Mouse (Mus musculus): ENCODE measurements at regions not wholly inside any gene's neighbourhood (a gene's known extent, or its start where the extent isn't known, plus 50 kb on each side); places are given as distances from the start of the nearest gene placed in this dataset.
"Not testable (repeated sequence)": the region's sequence is repeated elsewhere in the genome, so short reads cannot be mapped to it uniquely, and the experiment has no call there.

DNA sequence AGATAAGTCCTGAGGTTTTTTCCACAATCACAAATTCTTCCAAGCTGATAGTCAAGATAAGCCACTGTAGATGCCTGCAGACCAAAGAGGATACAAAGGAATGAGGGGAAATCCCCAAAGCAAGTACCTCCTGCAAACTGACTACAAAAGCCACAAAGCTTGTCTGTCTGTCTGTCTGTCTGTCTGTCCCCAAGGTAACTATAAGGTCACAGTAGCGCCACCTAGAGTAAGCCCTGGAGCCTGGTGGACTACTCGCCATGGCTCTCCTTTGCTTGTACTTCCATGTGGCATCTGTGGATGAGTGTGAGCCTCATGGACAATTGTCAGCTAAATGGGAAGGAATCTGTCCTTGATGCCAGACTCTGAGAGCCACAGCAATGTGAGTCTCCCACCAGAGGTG is 249.8 kb downstream of the Diras2 start:
- no peak for ATAC-seq (ENCODE audit: low FRiP score)
- no peak overlapping the region for H3K27ac ChIP-seq
- no peak overlapping the region for H3K4me3 ChIP-seq
- WGBS = 79% methylated on average over 2 of the region's 2 CpGs
- no peaks in the 10 kb centered on the region for H3K36me3 ChIP-seq
- H3K9me3 ChIP-seq (replicated peaks) = no peaks in the 10 kb centered on the region
- no peaks in the 10 kb centered on the region for H3K27me3 ChIP-seq
- H3K9ac ChIP-seq = no peak overlapping the region
- no peak overlapping the region for H3K4me2 ChIP-seq (replicated peaks)
- 0 out of 2 replicates have a peak, but pooled peaks cover under 1% of the 10 kb centered on the region for H3K4me1 ChIP-seq

DNA sequence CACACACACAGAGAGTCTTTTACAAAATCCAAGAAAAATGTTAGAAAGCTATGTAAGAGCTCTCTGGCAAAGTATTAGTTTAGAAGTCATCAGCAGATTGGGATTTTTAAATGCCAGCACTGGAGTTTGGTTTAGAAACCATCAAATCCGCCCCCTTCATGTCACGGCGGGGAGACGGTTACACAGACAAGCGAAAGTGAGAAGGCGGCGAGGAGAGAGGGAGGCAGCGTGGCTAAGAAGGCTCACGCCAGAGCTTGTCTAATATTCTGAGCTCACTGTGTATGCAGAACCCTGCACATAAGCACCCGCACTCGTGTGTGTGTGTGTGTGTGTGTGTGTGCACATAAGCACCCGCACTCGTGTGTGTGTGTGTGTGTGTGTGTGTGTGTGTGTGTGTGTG is 248.6 kb downstream of the Diras2 start:
- Histone ChIP-seq H3K9ac (no peak overlapping the region), H3K27me3 (no peaks in the 10 kb centered on the region), H3K4me1 (no peaks in the 10 kb centered on the region), H3K36me3 (no peaks in the 10 kb centered on the region), H3K4me3 (no peak overlapping the region), H3K9me3 (replicated peaks) (no peaks in the 10 kb centered on the region), H3K27ac (no peak overlapping the region), H3K4me2 (replicated peaks) (no peak overlapping the region)
- ATAC-seq (ENCODE audit: low FRiP score) = no peak
- 77% methylated on average over 13 of the region's 13 CpGs for WGBS

DNA sequence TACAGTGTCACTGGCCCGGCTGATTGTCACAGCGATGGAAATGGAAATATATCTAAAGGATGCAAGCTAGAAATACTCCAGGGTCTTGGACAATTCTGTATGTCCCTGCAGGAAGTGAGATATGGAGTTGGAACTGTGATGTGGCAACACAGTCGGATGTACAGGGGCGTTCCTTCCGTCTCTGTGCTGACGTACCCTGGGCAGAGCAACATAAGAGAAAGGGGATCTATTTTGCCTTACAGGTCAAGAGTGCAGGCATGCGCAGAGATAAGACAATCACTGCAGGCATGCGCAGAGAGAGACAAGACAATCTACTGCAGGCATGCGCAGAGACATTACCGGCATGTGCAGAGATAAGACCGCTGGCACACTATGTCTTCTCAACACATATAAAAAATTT is 247.6 kb downstream of the Diras2 start:
- H3K4me2 ChIP-seq (replicated peaks) = no peak overlapping the region
- no peak overlapping the region for H3K9ac ChIP-seq
- no peaks in the 10 kb centered on the region for H3K4me1 ChIP-seq
- no peaks in the 10 kb centered on the region for H3K9me3 ChIP-seq (replicated peaks)
- no peaks in the 10 kb centered on the region for H3K27me3 ChIP-seq
- H3K27ac ChIP-seq = no peak overlapping the region
- 86% methylated on average over 11 of the region's 11 CpGs for WGBS
- no peak overlapping the region for H3K4me3 ChIP-seq
- no peaks in the 10 kb centered on the region for H3K36me3 ChIP-seq
- no peak for ATAC-seq (ENCODE audit: low FRiP score)

DNA sequence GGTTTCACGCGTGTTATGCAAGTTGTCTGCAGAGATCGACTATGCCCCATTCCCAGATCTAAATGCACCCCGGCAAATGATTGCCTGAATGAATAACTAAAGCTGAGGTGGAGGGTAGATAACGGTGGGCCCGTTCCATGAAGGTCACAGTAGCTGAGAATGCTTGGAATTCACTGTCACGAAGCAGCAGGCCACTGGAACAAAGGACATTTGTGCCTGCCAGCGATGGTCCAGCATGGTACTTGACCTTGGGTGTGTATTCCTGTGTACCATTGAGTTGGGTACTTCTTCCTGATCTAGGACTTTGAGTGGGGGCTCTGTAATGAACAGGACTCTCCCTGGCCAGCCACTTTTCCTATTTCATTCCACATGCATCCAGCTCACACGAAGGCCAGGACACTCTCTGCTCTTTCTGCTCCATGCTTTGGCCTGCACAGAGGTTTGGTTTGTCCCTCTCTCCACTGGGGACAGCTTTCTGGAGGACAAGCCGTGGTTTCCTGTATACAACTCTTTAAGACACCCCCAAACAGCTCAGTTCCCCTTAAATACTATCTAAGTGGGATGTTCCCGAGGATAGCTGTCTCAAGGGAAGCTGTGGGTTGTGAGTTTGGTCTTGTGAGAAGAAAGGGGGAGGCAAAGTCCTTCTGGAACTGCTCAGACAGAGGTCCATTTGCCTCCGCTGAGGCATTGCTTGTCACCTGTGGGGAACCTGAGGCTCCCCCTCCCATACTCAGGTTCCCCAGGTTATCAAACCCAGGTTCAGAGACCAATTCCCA is 246.9 kb downstream of the Diras2 start:
- 75% methylated on average over 12 of the region's 12 CpGs for WGBS
- H3K4me2 ChIP-seq (replicated peaks) = no peak overlapping the region
- ATAC-seq (ENCODE audit: low FRiP score) = no peak

DNA sequence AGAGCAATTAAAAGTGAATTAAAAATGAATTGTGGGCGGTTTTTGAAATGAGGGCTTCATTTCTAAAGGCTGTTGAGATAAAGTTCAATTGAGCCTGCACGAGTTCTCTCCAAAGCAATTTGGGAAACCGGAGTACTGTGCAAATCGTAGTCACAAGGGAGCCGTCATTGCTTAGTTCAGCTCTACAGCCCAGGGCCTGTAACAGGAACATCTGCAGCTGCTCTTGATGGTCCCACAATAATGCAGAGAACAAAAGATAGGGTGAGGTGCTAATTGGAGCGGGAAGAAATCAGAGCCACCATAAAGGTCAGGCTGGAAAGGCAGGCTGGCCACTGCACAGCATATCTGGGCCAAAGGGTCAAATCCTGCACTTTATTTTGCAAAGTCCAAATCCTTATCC is 242.7 kb downstream of the Diras2 start:
- no peak for ATAC-seq (ENCODE audit: low FRiP score)
- Histone ChIP-seq H3K4me3 (no peak overlapping the region), H3K36me3 (no peaks in the 10 kb centered on the region), H3K4me2 (replicated peaks) (no peak overlapping the region), H3K27ac (no peak overlapping the region), H3K9me3 (replicated peaks) (no peaks in the 10 kb centered on the region), H3K27me3 (no peaks in the 10 kb centered on the region), H3K9ac (no peak overlapping the region), H3K4me1 (no peaks in the 10 kb centered on the region)
- 47% methylated on average over 6 of the region's 6 CpGs for WGBS

More for the DNA sequence above, 246.9 kb downstream of the Diras2 start:
- H3K4me1 ChIP-seq = no peaks in the 10 kb centered on the region
- H3K36me3 ChIP-seq = no peaks in the 10 kb centered on the region
- no peak overlapping the region for H3K9ac ChIP-seq
- no peaks in the 10 kb centered on the region for H3K27me3 ChIP-seq
- no peak overlapping the region for H3K4me3 ChIP-seq
- H3K27ac ChIP-seq = no peak overlapping the region
- no peaks in the 10 kb centered on the region for H3K9me3 ChIP-seq (replicated peaks)

DNA sequence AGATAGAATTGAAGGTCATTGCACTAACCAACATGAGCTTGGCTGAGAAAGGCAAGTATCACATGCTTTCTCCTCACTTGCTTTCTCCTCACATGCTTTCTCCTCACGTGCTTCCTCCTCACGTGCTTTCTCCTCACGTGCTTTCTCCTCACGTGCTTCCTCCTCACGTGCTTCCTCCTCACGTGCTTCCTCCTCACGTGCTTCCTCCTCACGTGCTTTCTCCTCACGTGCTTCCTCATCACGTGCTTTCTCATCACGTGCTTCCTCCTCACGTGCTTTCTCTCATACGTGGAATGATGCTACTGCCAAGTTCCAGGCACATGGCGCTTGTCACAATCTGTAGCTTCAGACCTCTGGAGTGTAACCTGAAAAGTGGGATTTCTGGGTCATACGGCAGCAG is 235.2 kb downstream of the Diras2 start:
- H3K27me3 ChIP-seq = no peaks in the 10 kb centered on the region
- no peak for ATAC-seq (ENCODE audit: low FRiP score)
- WGBS = 95% methylated on average over 15 of the region's 15 CpGs

DNA sequence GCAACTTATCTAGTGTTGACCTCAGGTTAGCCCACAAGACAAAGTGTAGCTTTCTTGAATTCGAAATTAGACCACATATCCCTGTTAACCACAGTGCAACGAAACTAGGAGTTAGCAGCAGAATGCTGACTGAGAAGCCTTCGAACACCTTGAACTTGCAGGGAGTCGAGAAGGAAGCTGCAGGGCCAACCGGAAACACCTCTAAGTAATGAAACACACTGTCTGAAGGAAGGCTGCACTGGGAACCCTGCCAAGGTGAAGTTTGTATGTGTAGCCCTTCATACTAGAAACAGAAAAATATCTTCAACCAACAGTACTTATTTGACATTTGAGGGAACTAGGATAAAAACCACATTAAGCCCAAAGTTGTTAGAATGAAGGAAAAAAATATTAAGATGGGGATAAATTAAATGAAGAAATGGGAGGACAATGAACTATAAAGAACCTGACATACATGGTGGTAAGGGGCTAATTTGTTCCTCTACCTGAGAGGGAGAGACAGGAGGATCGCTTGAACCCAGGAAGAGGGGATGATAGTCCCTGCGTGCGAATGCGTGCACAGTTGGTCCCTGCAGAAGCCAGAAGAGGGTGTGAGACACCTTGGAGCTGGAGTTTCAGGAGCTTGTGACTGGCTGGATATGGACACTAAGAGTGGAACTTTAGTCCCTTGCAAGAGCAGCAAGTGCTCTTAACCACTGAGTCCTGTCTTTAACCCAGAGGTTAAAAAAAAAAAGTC is 234.4 kb downstream of the Diras2 start:
- Histone ChIP-seq H3K36me3 (no peaks in the 10 kb centered on the region), H3K4me1 (peaks cover 2% of the 10 kb centered on the region; the same call in 1 of the 2 replicates), H3K4me2 (replicated peaks) (no peak overlapping the region), H3K9me3 (replicated peaks) (no peaks in the 10 kb centered on the region), H3K27me3 (no peaks in the 10 kb centered on the region), H3K9ac (no peak overlapping the region), H3K4me3 (no peak overlapping the region), H3K27ac (no peak overlapping the region)
- 85% methylated on average over 9 of the region's 9 CpGs for WGBS
- no peak for ATAC-seq (ENCODE audit: low FRiP score)

More for the DNA sequence above, 235.2 kb downstream of the Diras2 start:
- Histone ChIP-seq H3K4me1 (peaks cover 2% of the 10 kb centered on the region; the same call in 1 of the 2 replicates), H3K27ac (no peak overlapping the region), H3K4me3 (no peak overlapping the region), H3K4me2 (replicated peaks) (no peak overlapping the region), H3K36me3 (no peaks in the 10 kb centered on the region), H3K9me3 (replicated peaks) (no peaks in the 10 kb centered on the region), H3K9ac (no peak overlapping the region)

DNA sequence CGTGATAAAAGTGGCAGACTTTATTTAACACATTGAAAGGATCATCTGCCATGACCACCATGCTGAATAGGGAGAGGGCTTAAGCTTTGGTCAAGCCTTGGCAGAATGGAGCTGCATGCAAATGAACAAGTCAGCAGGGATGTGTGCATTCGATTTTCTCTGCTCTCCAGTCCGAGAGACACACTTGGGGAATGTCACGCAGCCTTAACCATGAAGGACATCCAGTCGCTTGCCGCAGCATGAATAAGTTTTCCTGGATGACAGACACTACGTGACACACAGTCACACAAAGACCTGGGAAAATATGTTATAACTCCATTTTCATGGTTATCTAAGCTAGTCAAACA is 233.8 kb downstream of the Diras2 start:
- no peak overlapping the region for H3K27ac ChIP-seq
- 48% methylated on average over 7 of the region's 7 CpGs for whole genome bisulfite sequencing
- no peak overlapping the region for H3K4me3 ChIP-seq
- H3K9me3 ChIP-seq (replicated peaks) = no peaks in the 10 kb centered on the region
- no peak overlapping the region for H3K9ac ChIP-seq
- no peaks in the 10 kb centered on the region for H3K27me3 ChIP-seq
- no peak for ATAC-seq (ENCODE audit: low FRiP score)
- H3K36me3 ChIP-seq = no peaks in the 10 kb centered on the region
- peaks cover 2% of the 10 kb centered on the region; the same call in 1 of the 2 replicates for H3K4me1 ChIP-seq
- no peak overlapping the region for H3K4me2 ChIP-seq (replicated peaks)

DNA sequence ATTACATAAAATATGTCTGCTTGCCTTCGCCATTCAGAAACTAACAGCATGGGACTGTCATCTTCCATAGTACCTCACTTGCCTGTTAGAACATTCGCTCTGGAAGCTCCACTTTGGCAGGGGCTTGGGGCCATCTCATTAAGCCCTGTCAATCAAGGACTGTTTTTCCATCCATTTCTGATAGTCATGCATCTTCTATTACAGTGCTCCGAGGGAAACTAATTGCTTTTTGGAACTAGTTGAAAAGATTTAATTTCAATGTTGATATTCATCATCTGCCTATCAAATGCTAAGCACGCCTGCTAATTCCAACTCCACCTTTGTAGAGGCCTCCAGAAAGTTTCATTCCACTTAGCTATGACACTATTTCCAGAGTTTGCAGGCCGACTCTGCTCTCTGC is 232.7 kb downstream of the Diras2 start:
- no peak overlapping the region for H3K4me2 ChIP-seq (replicated peaks)
- 63% methylated on average over 5 of the region's 5 CpGs for WGBS
- H3K4me3 ChIP-seq = no peak overlapping the region
- ATAC-seq (ENCODE audit: low FRiP score) = no peak
- H3K27me3 ChIP-seq = no peaks in the 10 kb centered on the region
- H3K36me3 ChIP-seq = no peaks in the 10 kb centered on the region
- no peak overlapping the region for H3K9ac ChIP-seq
- H3K4me1 ChIP-seq = peaks cover 2% of the 10 kb centered on the region; the same call in 1 of the 2 replicates
- H3K9me3 ChIP-seq (replicated peaks) = no peaks in the 10 kb centered on the region
- no peak overlapping the region; the same call in 1 of the 2 replicates for H3K27ac ChIP-seq

DNA sequence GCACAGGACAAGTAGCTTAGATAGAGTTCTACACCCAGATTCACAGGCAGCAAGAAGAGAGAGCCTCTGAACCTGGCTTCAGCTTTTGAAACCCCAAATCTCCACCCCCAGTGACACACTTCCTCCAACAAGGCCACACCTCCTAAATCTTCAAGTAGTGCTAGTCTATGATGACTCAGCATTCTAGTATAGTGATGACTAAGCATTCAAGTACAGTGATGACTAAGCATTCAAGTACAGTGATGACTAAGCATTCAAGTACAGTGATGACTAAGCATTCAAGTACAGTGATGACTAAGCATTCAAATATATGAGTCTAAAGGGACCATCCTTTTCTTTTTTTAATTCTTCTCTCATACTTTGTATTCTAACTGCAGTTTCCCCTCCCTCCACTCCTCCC is 225.8 kb downstream of the Diras2 start:
- ATAC-seq (ENCODE audit: low FRiP score); H3K27me3 ChIP-seq; H3K4me3 ChIP-seq; H3K4me2 ChIP-seq (replicated peaks); H3K27ac ChIP-seq; H3K9ac ChIP-seq; H3K4me1 ChIP-seq; H3K9me3 ChIP-seq (replicated peaks); H3K36me3 ChIP-seq: not testable (repeated sequence)

DNA sequence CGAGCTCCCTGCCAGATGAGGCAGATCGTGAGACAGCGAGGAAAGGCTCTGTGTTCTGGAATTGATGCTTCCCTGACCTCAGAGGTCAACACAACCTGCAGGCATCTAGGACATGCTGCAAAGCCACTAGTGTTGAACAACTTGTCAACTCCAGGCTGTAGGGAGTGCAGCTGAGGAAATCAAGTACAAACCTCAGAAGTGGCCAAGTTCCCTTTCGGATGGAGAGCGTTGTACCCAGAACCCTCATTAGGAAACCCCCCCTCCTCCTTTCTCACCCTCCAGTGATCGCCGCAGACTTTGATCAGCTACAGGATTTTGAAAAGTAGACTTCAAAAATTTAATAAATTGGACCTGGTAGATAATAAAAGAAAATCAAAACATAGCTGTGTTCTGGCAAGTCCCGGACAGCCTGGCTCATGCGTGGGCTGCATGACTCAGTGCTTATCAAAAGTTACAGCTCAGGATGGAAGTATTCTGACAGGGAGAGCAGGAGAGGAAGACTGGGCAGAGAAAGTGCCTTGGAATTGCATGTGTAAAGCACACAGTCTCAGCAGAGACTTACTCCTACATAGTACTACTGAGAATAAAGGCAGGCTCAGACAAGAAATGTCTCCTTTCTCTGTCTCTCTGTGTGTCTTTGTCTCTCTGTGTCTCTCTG is 224.2 kb downstream of the Diras2 start:
- Histone ChIP-seq H3K9ac (no peak overlapping the region), H3K27me3 (no peaks in the 10 kb centered on the region), H3K4me3 (no peak overlapping the region), H3K9me3 (replicated peaks) (no peaks in the 10 kb centered on the region), H3K27ac (no peak overlapping the region), H3K36me3 (no peaks in the 10 kb centered on the region), H3K4me1 (0 out of 2 replicates have a peak, but pooled peaks cover 3% of the 10 kb centered on the region), H3K4me2 (replicated peaks) (no peak overlapping the region)
- 82% methylated on average over 9 of the region's 9 CpGs for WGBS
- ATAC-seq (ENCODE audit: low FRiP score) = no peak

DNA sequence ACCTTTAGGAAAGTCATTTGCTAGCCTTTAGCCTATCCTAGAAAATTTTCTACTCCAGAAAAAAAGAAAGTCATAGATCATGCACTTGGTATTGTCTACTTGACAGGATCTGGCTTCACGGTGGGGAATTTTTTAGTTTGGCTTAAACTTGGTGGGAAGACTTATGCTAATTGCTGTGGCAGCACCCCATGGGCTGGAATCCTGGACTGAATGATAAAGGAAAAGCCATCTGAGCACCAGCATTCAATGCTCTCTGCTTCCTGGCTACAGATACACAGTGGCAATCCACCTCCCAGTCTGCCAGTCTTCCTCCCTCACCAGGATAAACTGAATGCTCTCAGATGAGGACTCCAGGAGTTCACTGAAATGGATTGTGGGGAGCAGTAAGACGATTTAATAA is 220.1 kb downstream of the Diras2 start:
- Histone ChIP-seq H3K9me3 (replicated peaks) (no peaks in the 10 kb centered on the region), H3K27ac (no peak overlapping the region), H3K9ac (no peak overlapping the region), H3K4me1 (0 out of 2 replicates have a peak, but pooled peaks cover 3% of the 10 kb centered on the region), H3K4me3 (no peak overlapping the region), H3K36me3 (no peaks in the 10 kb centered on the region), H3K4me2 (replicated peaks) (no peak overlapping the region), H3K27me3 (no peaks in the 10 kb centered on the region)
- 23% methylated on average over 2 of the region's 2 CpGs for WGBS
- no peak for ATAC-seq (ENCODE audit: low FRiP score)

Data from hindbrain, embryonic 12.5 days (tissue).